In the genomic region with DNA sequence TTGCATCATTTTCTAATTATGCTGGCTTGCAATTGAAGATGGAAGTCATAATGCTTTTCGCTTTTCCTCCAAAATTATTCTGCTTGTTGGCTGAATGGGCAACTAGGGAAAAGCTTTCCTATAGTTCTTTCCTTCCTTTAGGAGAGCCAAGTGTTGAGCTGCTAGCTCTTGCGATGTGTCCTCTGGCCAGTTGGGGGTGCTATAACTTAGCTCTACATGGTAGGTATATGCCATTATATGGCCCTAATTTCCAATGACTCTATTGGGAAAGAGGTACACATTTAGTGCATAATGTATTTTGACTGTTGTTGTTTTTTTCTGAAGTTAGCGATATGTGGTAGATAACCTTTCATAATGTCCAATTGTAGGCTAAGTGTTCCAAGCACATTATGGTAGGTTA, we compare ENCODE assay signal across 16 mouse cellular contexts.
DNase-seq lines count a peak whose midpoint lies in the region; ATAC-seq and TF ChIP-seq lines count a peak whose summit lies in the region.
"Had no signal": no experiment of that assay in that cellular context is flagged by ENCODE, and none has a peak within 500 bp of the region (broad histone marks: within the 10 kb centered on the region; RNA-seq: fewer than 3 reads in every experiment).

No protein-coding gene starts in this region.

- peak; percentile 77 for TF ChIP-seq RAD21 in MEL (IDR thresholded peaks at IDR 0.05; ENCODE audit: low read depth, low read length)

- no peak overlapping the region for H3K9ac ChIP-seq in liver, adult 2 months (ENCODE audit: low read depth, low read length)
- H3K9ac ChIP-seq in liver, embryonic 11.5 days (ENCODE audit: low read depth, low read length), result no peak overlapping the region
- no peak overlapping the region for H3K9ac ChIP-seq in MEL (ENCODE audit: control insufficient read depth, low read depth, low read length, poor library complexity, severe bottlenecking)
- H3K9ac ChIP-seq in liver, embryonic 14.5 days (replicated peaks), result no peak overlapping the region
- H3K9ac ChIP-seq: embryonic facial prominence, embryonic 12.5 days; limb, embryonic 15.5 days; midbrain, embryonic 12.5 days; neural tube, embryonic 15.5 days had no signal

- H3K79me2 ChIP-seq in liver, adult 2 months (ENCODE audit: control insufficient read depth, insufficient read depth, low read length), result no peaks in the 10 kb centered on the region
- no peaks in the 10 kb centered on the region for H3K79me2 ChIP-seq in MEL (ENCODE audit: control insufficient read depth, insufficient read depth, low read length, poor library complexity)

- 84% methylated on average over 3 of the region's 3 CpGs for WGBS in liver, adult 2 months
- 75% methylated on average over 3 of the region's 3 CpGs for WGBS in liver, embryonic 11.5 days
- WGBS in liver, embryonic 14.5 days (ENCODE audit: insufficient replicate concordance), result 61% methylated on average over 3 of the region's 3 CpGs

- no peak overlapping the region for H3K27ac ChIP-seq in liver, adult 2 months (replicated peaks; ENCODE audit: insufficient read depth, low read depth, low read length)
- H3K27ac ChIP-seq in liver, embryonic 11.5 days (ENCODE audit: low read depth, low read length), result no peak overlapping the region
- no peak overlapping the region for H3K27ac ChIP-seq in MEL (ENCODE audit: control insufficient read depth, low read depth, low read length)
- H3K27ac ChIP-seq in liver, embryonic 14.5 days, result no peak overlapping the region
- H3K27ac ChIP-seq: embryonic facial prominence, embryonic 12.5 days; hindbrain, embryonic 10.5 days; limb, embryonic 15.5 days; midbrain, embryonic 12.5 days; neural tube, embryonic 15.5 days had no signal

- no peak for TF ChIP-seq POLR2A in liver, adult 2 months (IDR thresholded peaks at IDR 0.05; ENCODE audit: extremely low read depth, insufficient read depth, low read length)
- TF ChIP-seq POLR2A in MEL (IDR thresholded peaks at IDR 0.05; ENCODE audit: control insufficient read depth in 1 of 2, insufficient read depth in 1 of 2, low read depth in 1 of 2, low read length in 2 of 2, poor library complexity in 1 of 2), result no peak

- TF ChIP-seq EP300 in MEL (IDR thresholded peaks at IDR 0.05; ENCODE audit: low read depth in 1 of 2, low read length in 2 of 2), result no peak
- TF ChIP-seq EP300 in liver, embryonic 14.5 days (IDR thresholded peaks at IDR 0.05; ENCODE audit: low read depth), result no peak

- H3K4me2 ChIP-seq in liver, embryonic 11.5 days, result no peak overlapping the region
- H3K4me2 ChIP-seq in liver, embryonic 14.5 days (ENCODE audit: low read depth), result no peak overlapping the region
- H3K4me2 ChIP-seq: embryonic facial prominence, embryonic 12.5 days; limb, embryonic 15.5 days; midbrain, embryonic 12.5 days; neural tube, embryonic 15.5 days had no signal

- TF ChIP-seq CTCF in liver, adult 2 months (IDR thresholded peaks at IDR 0.05; ENCODE audit: low read depth, low read length), result peak; percentile 57
- peak; percentile 61 to 69 (median 62) for TF ChIP-seq CTCF in MEL (IDR thresholded peaks at IDR 0.05 in 2 of 3, conservative IDR thresholded peaks at IDR 0.05 in 1 of 3; ENCODE audit: control insufficient read depth in 1 of 3, insufficient read depth in 1 of 3, low read depth in 2 of 3, low read length in 3 of 3, poor library complexity in 1 of 3, severe bottlenecking in 1 of 3)
- TF ChIP-seq CTCF in liver, embryonic 14.5 days (IDR thresholded peaks at IDR 0.05; ENCODE audit: low read depth), result peak; percentile 64

- peaks cover 7% of the 10 kb centered on the region for H3K4me1 ChIP-seq in liver, adult 2 months (ENCODE audit: control insufficient read depth, insufficient read depth, low read length)
- no peaks in the 10 kb centered on the region for H3K4me1 ChIP-seq in liver, embryonic 11.5 days (replicated peaks; ENCODE audit: control insufficient read depth, insufficient read depth, low read length)
- H3K4me1 ChIP-seq in MEL (ENCODE audit: control insufficient read depth in 1 of 2, insufficient read depth in 2 of 2, low read length in 2 of 2), result no peaks in the 10 kb centered on the region
- H3K4me1 ChIP-seq in liver, embryonic 14.5 days (replicated peaks; ENCODE audit: control insufficient read depth in 2 of 2, insufficient read depth in 2 of 2, low read length in 1 of 2), result no peaks in the 10 kb centered on the region
- H3K4me1 ChIP-seq: embryonic facial prominence, embryonic 12.5 days; hindbrain, embryonic 10.5 days; limb, embryonic 15.5 days; midbrain, embryonic 12.5 days; neural tube, embryonic 15.5 days had no signal

- peak; percentile 25 for DNase-seq in liver, adult 2 months (ENCODE audit: extremely low read depth, low read depth, low spot score)
- DNase-seq in liver, embryonic 11.5 days (ENCODE audit: low spot score), result no peak
- DNase-seq in CD4-positive, CD25-positive, alpha-beta regulatory T cell, adult 2 months (ENCODE audit: low read depth, low spot score), result peak; percentile 48
- DNase-seq in MEL (ENCODE audit: low read depth, low spot score), result peak; percentile 43
- no peak for DNase-seq in liver, embryonic 14.5 days (ENCODE audit: low read depth in 3 of 3, low spot score in 3 of 3)
- no peak for DNase-seq in kidney, postnatal 4 days
- DNase-seq in adrenal gland, adult (ENCODE audit: inconsistent age in 2 of 2, low spot score in 1 of 2), result no peak
- DNase-seq: adrenal gland, adult 2 months; cerebellum, adult 8-10 months; right cerebral cortex, postnatal 25 days had no signal

- no peaks in the 10 kb centered on the region for H3K27me3 ChIP-seq in liver, adult 2 months (ENCODE audit: control insufficient read depth, insufficient read depth, low read length)
- no peaks in the 10 kb centered on the region for H3K27me3 ChIP-seq in liver, embryonic 11.5 days (replicated peaks; ENCODE audit: control insufficient read depth, insufficient read depth, low read length)
- H3K27me3 ChIP-seq in MEL (ENCODE audit: control insufficient read depth in 1 of 2, insufficient read depth in 2 of 2, low read length in 2 of 2), result no peaks in the 10 kb centered on the region
- no peaks in the 10 kb centered on the region for H3K27me3 ChIP-seq in liver, embryonic 14.5 days (ENCODE audit: control insufficient read depth, insufficient read depth, low read length)
- H3K27me3 ChIP-seq: embryonic facial prominence, embryonic 12.5 days; limb, embryonic 15.5 days; midbrain, embryonic 12.5 days; neural tube, embryonic 15.5 days had no signal

- H3K36me3 ChIP-seq in liver, adult 2 months (ENCODE audit: control insufficient read depth, insufficient read depth, low read length), result no peaks in the 10 kb centered on the region
- no peaks in the 10 kb centered on the region for H3K36me3 ChIP-seq in liver, embryonic 11.5 days (ENCODE audit: control insufficient read depth, insufficient read depth, low read length)
- H3K36me3 ChIP-seq in MEL (ENCODE audit: control insufficient read depth in 1 of 2, insufficient read depth in 2 of 2, low read length in 2 of 2), result no peaks in the 10 kb centered on the region
- H3K36me3 ChIP-seq in liver, embryonic 14.5 days (replicated peaks; ENCODE audit: control insufficient read depth, insufficient read depth, low read depth), result no peaks in the 10 kb centered on the region
- H3K36me3 ChIP-seq: embryonic facial prominence, embryonic 12.5 days; hindbrain, embryonic 10.5 days; limb, embryonic 15.5 days; midbrain, embryonic 12.5 days; neural tube, embryonic 15.5 days had no signal

- no peaks in the 10 kb centered on the region for H3K9me3 ChIP-seq in liver, embryonic 11.5 days (ENCODE audit: control insufficient read depth, low read length)
- H3K9me3 ChIP-seq in MEL (replicated peaks; ENCODE audit: insufficient read depth, low read length), result no peaks in the 10 kb centered on the region
- no peaks in the 10 kb centered on the region for H3K9me3 ChIP-seq in liver, embryonic 14.5 days (ENCODE audit: control insufficient read depth, low read length)
- H3K9me3 ChIP-seq: embryonic facial prominence, embryonic 12.5 days; hindbrain, embryonic 10.5 days; limb, embryonic 15.5 days; midbrain, embryonic 12.5 days; neural tube, embryonic 15.5 days had no signal

- no peak overlapping the region for H3K4me3 ChIP-seq in liver, adult 2 months (ENCODE audit: insufficient read depth, low read depth, low read length)
- no peak overlapping the region for H3K4me3 ChIP-seq in liver, embryonic 11.5 days (ENCODE audit: low read depth, low read length)
- H3K4me3 ChIP-seq in MEL (ENCODE audit: control insufficient read depth in 1 of 2, insufficient read depth in 1 of 2, low read depth in 2 of 2, low read length in 2 of 2), result no peak overlapping the region
- H3K4me3 ChIP-seq in liver, embryonic 14.5 days (ENCODE audit: insufficient read depth in 1 of 2, low read depth in 2 of 2, low read length in 2 of 2), result no peak overlapping the region
- H3K4me3 ChIP-seq: embryonic facial prominence, embryonic 12.5 days; hindbrain, embryonic 10.5 days; limb, embryonic 15.5 days; midbrain, embryonic 12.5 days; neural tube, embryonic 15.5 days had no signal

- ATAC-seq in liver, embryonic 11.5 days (replicated peaks; ENCODE audit: low FRiP score), result no peak
- ATAC-seq in liver, embryonic 14.5 days (ENCODE audit: insufficient read depth), result no peak
- ATAC-seq: forebrain, embryonic 14.5 days had no signal

TF ChIP-seq in MEL, 35 proteins besides CTCF, POLR2A, EP300 and RAD21:
- TF ChIP-seq SMC3 (IDR thresholded peaks at IDR 0.05; ENCODE audit: low read depth, low read length) (peak; percentile 67), RCOR1 (IDR thresholded peaks at IDR 0.05; ENCODE audit: low read depth, low read length) (no peak), ZC3H11A (IDR thresholded peaks at IDR 0.05; ENCODE audit: low read depth, low read length) (peak; percentile 54)

Comparison
In these comparisons a context has a peak if more than half of its experiments do, and no peak if none do; other contexts are left out.
1. DNase-seq: peak in liver, adult 2 months (single experiment), CD4-positive, CD25-positive, alpha-beta regulatory T cell, adult 2 months (single experiment) and MEL (single experiment); none in liver, embryonic 11.5 days (single experiment), liver, embryonic 14.5 days (0 of 3), kidney, postnatal 4 days (0 of 2) and adrenal gland, adult (0 of 2).
2. Peak in every context shown above with its lines, with median percentiles within 50 percentile points of each other: CTCF ChIP-seq.